Mouse (Mus musculus): ENCODE results near the gene Acbd3. TPM values are rescaled to one million over a fixed set of nuclear protein-coding genes. Genes with fewer than 3 reads are reported as not detected.

Acbd3 gene
- polyA plus RNA-seq, 1 experiment from 2014 or later, result 17.2 TPM

GRCm38 (mm10) chr1:180782906-180783579 is 57.2 kb downstream of the Acbd3 start:
- 68% methylated on average over 9 of the region's 9 CpGs for whole genome bisulfite sequencing
- H3K27ac ChIP-seq (ENCODE audit: low read depth, low read length), result no peak overlapping the region
- DNase-seq (ENCODE audit: low spot score), result no peak

GRCm38 (mm10) chr1:180783580-180783928 is 57.7 kb downstream of the Acbd3 start:
- Histone ChIP-seq H3K9ac (ENCODE audit: low read length) (no peak overlapping the region), H3K9me3 (replicated peaks; ENCODE audit: control insufficient read depth, low read length) (no peaks in the 10 kb centered on the region), H3K27ac (ENCODE audit: low read depth, low read length) (no peak overlapping the region), H3K4me1 (ENCODE audit: control insufficient read depth, insufficient read depth, low read length) (no peaks in the 10 kb centered on the region), H3K4me2 (ENCODE audit: low read length) (no peak overlapping the region), H3K36me3 (ENCODE audit: control insufficient read depth, insufficient read depth, low read length) (no peaks in the 10 kb centered on the region), H3K27me3 (replicated peaks; ENCODE audit: control insufficient read depth, insufficient read depth, low read length) (no peaks in the 10 kb centered on the region), H3K4me3 (ENCODE audit: low read depth, low read length) (no peak overlapping the region)
- ATAC-seq (no peak), DNase-seq (ENCODE audit: low spot score) (no peak)
- WGBS, result 16% methylated on average over 3 of the region's 3 CpGs

More at GRCm38 (mm10) chr1:180782906-180783579, 57.2 kb downstream of the Acbd3 start:
- no peak overlapping the region for H3K4me3 ChIP-seq (ENCODE audit: low read depth, low read length)
- H3K9ac ChIP-seq (ENCODE audit: low read length), result no peak overlapping the region
- ATAC-seq, result no peak
- H3K4me1 ChIP-seq (ENCODE audit: control insufficient read depth, insufficient read depth, low read length), result 0 out of 2 replicates have a peak, but pooled peaks cover 2% of the 10 kb centered on the region
- H3K9me3 ChIP-seq (replicated peaks; ENCODE audit: control insufficient read depth, low read length), result no peaks in the 10 kb centered on the region
- no peaks in the 10 kb centered on the region for H3K27me3 ChIP-seq (replicated peaks; ENCODE audit: control insufficient read depth, insufficient read depth, low read length)
- H3K36me3 ChIP-seq (ENCODE audit: control insufficient read depth, insufficient read depth, low read length), result no peaks in the 10 kb centered on the region
- no peak overlapping the region for H3K4me2 ChIP-seq (ENCODE audit: low read length)

GRCm38 (mm10) chr1:180791821-180792480 is 66.1 kb downstream of the Acbd3 start:
- Histone ChIP-seq H3K27me3 (replicated peaks; ENCODE audit: control insufficient read depth, insufficient read depth, low read length) (no peaks in the 10 kb centered on the region; the same call in 1 of the 2 replicates), H3K9ac (ENCODE audit: low read length) (no peak overlapping the region), H3K4me3 (ENCODE audit: low read depth, low read length) (no peak overlapping the region), H3K4me2 (ENCODE audit: low read length) (no peak overlapping the region), H3K9me3 (replicated peaks; ENCODE audit: control insufficient read depth, low read length) (no peaks in the 10 kb centered on the region), H3K4me1 (ENCODE audit: control insufficient read depth, insufficient read depth, low read length) (0 out of 2 replicates have a peak, but pooled peaks cover 7% of the 10 kb centered on the region), H3K27ac (ENCODE audit: low read depth, low read length) (no peak overlapping the region), H3K36me3 (ENCODE audit: control insufficient read depth, insufficient read depth, low read length) (no peaks in the 10 kb centered on the region)
- 89% methylated on average over 14 of the region's 14 CpGs for WGBS
- ATAC-seq (no peak), DNase-seq (ENCODE audit: low spot score) (no peak)

- Histone ChIP-seq H3K4me3 (ENCODE audit: low read depth, low read length) (no peak overlapping the region), H3K36me3 (ENCODE audit: control insufficient read depth, insufficient read depth, low read length) (no peaks in the 10 kb centered on the region), H3K4me1 (ENCODE audit: control insufficient read depth, insufficient read depth, low read length) (0 out of 2 replicates have a peak, but pooled peaks cover 7% of the 10 kb centered on the region), H3K9me3 (replicated peaks; ENCODE audit: control insufficient read depth, low read length) (no peaks in the 10 kb centered on the region), H3K27me3 (replicated peaks; ENCODE audit: control insufficient read depth, insufficient read depth, low read length) (no peaks in the 10 kb centered on the region; the same call in 1 of the 2 replicates), H3K9ac (ENCODE audit: low read length) (no peak overlapping the region), H3K4me2 (ENCODE audit: low read length) (no peak overlapping the region), H3K27ac (ENCODE audit: low read depth, low read length) (no peak overlapping the region)
- WGBS, result 88% methylated on average over 4 of the region's 4 CpGs
- ATAC-seq, result no peak
- no peak for DNase-seq (ENCODE audit: low spot score)
Measured at GRCm38 (mm10) chr1:180792814-180793213, 67.0 kb downstream of the Acbd3 start.

- 13% methylated on average over 18 of the region's 18 CpGs for WGBS
- Histone ChIP-seq H3K36me3 (ENCODE audit: control insufficient read depth, insufficient read depth, low read length) (no peaks in the 10 kb centered on the region), H3K4me2 (ENCODE audit: low read length) (peak overlapping the region; percentile 64), H3K27ac (ENCODE audit: low read depth, low read length) (no peak overlapping the region), H3K9me3 (replicated peaks; ENCODE audit: control insufficient read depth, low read length) (no peaks in the 10 kb centered on the region), H3K4me1 (ENCODE audit: control insufficient read depth, insufficient read depth, low read length) (0 out of 2 replicates have a peak, but pooled peaks cover 7% of the 10 kb centered on the region), H3K27me3 (replicated peaks; ENCODE audit: control insufficient read depth, insufficient read depth, low read length) (no peaks in the 10 kb centered on the region; the same call in 1 of the 2 replicates), H3K9ac (ENCODE audit: low read length) (peak overlapping the region; percentile 54), H3K4me3 (ENCODE audit: low read depth, low read length) (peak overlapping the region; percentile 31)
- ATAC-seq (peak; percentile 26; the same call in 1 of the 2 replicates), DNase-seq (ENCODE audit: low spot score) (no peak)
Measured at GRCm38 (mm10) chr1:180793445-180794117, 67.7 kb downstream of the Acbd3 start.

GRCm38 (mm10) chr1:180794170-180794569 is 68.3 kb downstream of the Acbd3 start:
- H3K4me1 ChIP-seq (ENCODE audit: control insufficient read depth, insufficient read depth, low read length), result 0 out of 2 replicates have a peak, but pooled peaks cover 7% of the 10 kb centered on the region
- peak; percentile 55 for DNase-seq (ENCODE audit: low spot score)
- H3K36me3 ChIP-seq (ENCODE audit: control insufficient read depth, insufficient read depth, low read length), result no peaks in the 10 kb centered on the region
- peak overlapping the region; percentile 64 for H3K4me2 ChIP-seq (ENCODE audit: low read length)
- ATAC-seq, result peak; percentile 74
- WGBS, result under 1% methylated on average over 21 of the region's 21 CpGs
- H3K9me3 ChIP-seq (replicated peaks; ENCODE audit: control insufficient read depth, low read length), result no peaks in the 10 kb centered on the region
- no peak overlapping the region for H3K27ac ChIP-seq (ENCODE audit: low read depth, low read length)
- peak overlapping the region; percentile 54 for H3K9ac ChIP-seq (ENCODE audit: low read length)
- no peaks in the 10 kb centered on the region; the same call in 1 of the 2 replicates for H3K27me3 ChIP-seq (replicated peaks; ENCODE audit: control insufficient read depth, insufficient read depth, low read length)
- peak overlapping the region; percentile 31 for H3K4me3 ChIP-seq (ENCODE audit: low read depth, low read length)

- 0 out of 2 replicates have a peak, but pooled peaks cover 6% of the 10 kb centered on the region for H3K4me1 ChIP-seq (ENCODE audit: control insufficient read depth, insufficient read depth, low read length)
- WGBS, result 93% methylated on average over 5 of the region's 5 CpGs
- DNase-seq (ENCODE audit: low spot score), result no peak
Measured at GRCm38 (mm10) chr1:180798660-180799059, 72.8 kb downstream of the Acbd3 start.

GRCm38 (mm10) chr1:180799253-180799652 is 73.4 kb downstream of the Acbd3 start:
- Histone ChIP-seq H3K9me3 (replicated peaks; ENCODE audit: control insufficient read depth, low read length) (no peaks in the 10 kb centered on the region), H3K4me1 (ENCODE audit: control insufficient read depth, insufficient read depth, low read length) (0 out of 2 replicates have a peak, but pooled peaks cover under 1% of the 10 kb centered on the region), H3K4me2 (ENCODE audit: low read length) (no peak overlapping the region), H3K4me3 (ENCODE audit: low read depth, low read length) (no peak overlapping the region), H3K27ac (ENCODE audit: low read depth, low read length) (no peak overlapping the region), H3K27me3 (replicated peaks; ENCODE audit: control insufficient read depth, insufficient read depth, low read length) (no peaks in the 10 kb centered on the region; the same call in 1 of the 2 replicates), H3K36me3 (ENCODE audit: control insufficient read depth, insufficient read depth, low read length) (peaks cover 36% of the 10 kb centered on the region), H3K9ac (ENCODE audit: low read length) (no peak overlapping the region)
- ATAC-seq, result no peak
- no peak for DNase-seq (ENCODE audit: low spot score)
- WGBS, result 92% methylated on average over 5 of the region's 5 CpGs

More at GRCm38 (mm10) chr1:180798660-180799059, 72.8 kb downstream of the Acbd3 start:
- no peak overlapping the region for H3K4me2 ChIP-seq (ENCODE audit: low read length)
- no peak overlapping the region for H3K27ac ChIP-seq (ENCODE audit: low read depth, low read length)
- no peaks in the 10 kb centered on the region for H3K9me3 ChIP-seq (replicated peaks; ENCODE audit: control insufficient read depth, low read length)
- no peak overlapping the region for H3K9ac ChIP-seq (ENCODE audit: low read length)
- 0 out of 2 replicates have a peak, but pooled peaks have one; percentile 22 for ATAC-seq
- H3K27me3 ChIP-seq (replicated peaks; ENCODE audit: control insufficient read depth, insufficient read depth, low read length), result no peaks in the 10 kb centered on the region; the same call in 1 of the 2 replicates
- no peak overlapping the region for H3K4me3 ChIP-seq (ENCODE audit: low read depth, low read length)
- H3K36me3 ChIP-seq (ENCODE audit: control insufficient read depth, insufficient read depth, low read length), result peaks cover 30% of the 10 kb centered on the region

All from forebrain, embryonic 14.5 days (tissue).